Mouse (Mus musculus) cortical plate, adult 2 months (tissue): ENCODE results near the gene Lancl3.

ENCODE experiments used
- CTCF ChIP-seq: fragments of 200-500 bp; IDR thresholded peaks from 2 replicates; pipeline ENCODE4 v1.5.1; 2011; ENCODE audit warnings: mild to moderate bottlenecking, control low read depth, low read length; ENCODE audit not compliant: insufficient read depth; ENCODE audit errors: extremely low read depth
- POLR2A ChIP-seq: fragments of 200-500 bp; IDR thresholded peaks from 2 replicates; pipeline ENCODE4 v1.6.1; 2011; ENCODE audit warnings: mild to moderate bottlenecking, low read length, control low read depth; ENCODE audit not compliant: insufficient read depth; ENCODE audit errors: extremely low read depth

- TF ChIP-seq CTCF (no peak), POLR2A (no peak)
Measured at GRCm38 (mm10) chrX:9221736-9222135, 22.0 kb downstream of the Lancl3 start.
